Mouse (Mus musculus) liver, postnatal 0 days (tissue): ENCODE results near the gene Pla2g3.
A peak's percentile ranks its signal among the peaks of the same experiment; 100 is the strongest.

Experiments
- CTCF ChIP-seq: sonication (generic); IDR thresholded peaks from 2 replicates; pipeline ENCODE4 v1.5.1; 2016; ENCODE audit warnings: antibody characterized with exemption, low read depth
- EP300 ChIP-seq: IDR thresholded peaks from 2 replicates; pipeline ENCODE4 v1.6.1; 2016; ENCODE audit warnings: antibody characterized with exemption, low read depth, mild to moderate bottlenecking

DNA sequence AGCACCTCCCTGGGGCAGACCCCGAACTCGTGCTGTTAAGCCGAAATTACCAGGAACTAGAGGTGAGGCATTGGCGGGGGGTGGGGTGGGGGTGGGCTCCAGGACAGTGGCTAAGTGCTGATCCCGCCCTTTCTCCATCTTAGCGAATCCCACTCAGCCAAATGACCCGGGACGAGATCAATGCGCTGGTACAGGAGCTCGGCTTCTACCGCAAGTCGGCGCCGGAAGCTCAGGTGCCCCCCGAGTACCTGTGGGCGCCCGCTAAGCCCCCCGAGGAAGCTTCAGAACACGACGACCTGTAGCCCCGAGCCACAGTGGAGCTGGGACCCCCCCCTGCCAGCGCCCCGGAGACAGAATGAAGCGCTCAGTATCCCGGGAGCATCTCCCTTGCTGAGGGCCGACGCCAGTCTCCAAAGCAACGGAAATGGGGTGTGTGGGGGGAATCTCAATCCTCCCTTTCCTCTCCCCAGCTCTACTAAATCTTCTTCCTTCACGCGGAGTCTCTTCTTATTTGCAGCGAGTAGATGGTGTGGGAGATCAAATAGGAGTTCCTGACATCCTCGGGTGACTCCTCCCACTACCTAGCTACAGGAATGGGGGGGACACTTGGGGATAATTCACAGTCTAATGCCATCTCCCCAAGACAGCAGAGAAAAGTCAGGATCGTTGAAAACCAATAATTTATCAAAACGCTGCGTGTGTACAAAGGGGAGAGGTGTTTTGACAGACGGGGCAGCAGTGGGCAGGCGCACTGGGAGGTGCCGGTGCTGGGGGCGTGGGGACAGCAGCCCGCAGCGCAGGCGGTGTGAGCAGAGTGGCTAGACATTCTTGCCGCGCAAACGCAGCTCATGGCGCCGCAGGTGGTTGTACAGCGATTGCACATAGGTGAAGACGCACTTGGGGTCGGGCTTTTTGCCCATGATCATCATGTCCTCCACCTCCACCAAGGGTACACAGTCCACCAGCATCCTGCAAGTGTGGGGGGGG is 29.1 kb downstream of the Pla2g3 start:
- no peak for TF ChIP-seq EP300
- peak; percentile 6; the same call in 1 of the 2 replicates for TF ChIP-seq CTCF
